Mouse (Mus musculus): ENCODE data around the gene Gm20479. TPM values are rescaled to one million over a fixed set of nuclear protein-coding genes. Genes with fewer than 3 reads are reported as not detected.

Gm20479 gene
- polyA plus RNA-seq, 1 experiment from 2014 or later = not detected

- 63% methylated on average over 9 of the region's 9 CpGs for WGBS
- no peak overlapping the region for H3K4me3 ChIP-seq (ENCODE audit: low read depth, low read length)
- DNase-seq (ENCODE audit: low spot score) (no peak), ATAC-seq (ENCODE audit: insufficient read depth, low FRiP score, low TSS enrichment) (no peak)
- H3K9ac ChIP-seq (ENCODE audit: low read length) = no peak overlapping the region
- H3K9me3 ChIP-seq (ENCODE audit: control insufficient read depth, low read length) = no peaks in the 10 kb centered on the region
- H3K4me2 ChIP-seq (ENCODE audit: low read depth) = no peak overlapping the region
- H3K27me3 ChIP-seq (ENCODE audit: control insufficient read depth, insufficient read depth, low read length) = peaks cover 12% of the 10 kb centered on the region
- H3K27ac ChIP-seq (ENCODE audit: low read depth, low read length) = no peak overlapping the region
- H3K4me1 ChIP-seq (ENCODE audit: control insufficient read depth, insufficient read depth, low read length) = no peaks in the 10 kb centered on the region
- H3K36me3 ChIP-seq (ENCODE audit: control insufficient read depth, insufficient read depth, low read length) = no peaks in the 10 kb centered on the region
Measured at GRCm38 (mm10) chr7:27307551-27307950, 49.7 kb downstream of the Gm20479 start.

GRCm38 (mm10) chr7:27306161-27307160 lies 50.8 kb downstream of the Gm20479 start:
- H3K4me2 ChIP-seq (ENCODE audit: low read depth) = no peak overlapping the region
- no peaks in the 10 kb centered on the region for H3K36me3 ChIP-seq (ENCODE audit: control insufficient read depth, insufficient read depth, low read length)
- no peak overlapping the region for H3K4me3 ChIP-seq (ENCODE audit: low read depth, low read length)
- H3K9me3 ChIP-seq (ENCODE audit: control insufficient read depth, low read length) = no peaks in the 10 kb centered on the region
- WGBS = 77% methylated on average over 24 of the region's 24 CpGs
- peaks cover 12% of the 10 kb centered on the region for H3K27me3 ChIP-seq (ENCODE audit: control insufficient read depth, insufficient read depth, low read length)
- no peak for ATAC-seq (ENCODE audit: insufficient read depth, low FRiP score, low TSS enrichment)
- no peaks in the 10 kb centered on the region for H3K4me1 ChIP-seq (ENCODE audit: control insufficient read depth, insufficient read depth, low read length)
- DNase-seq (ENCODE audit: low spot score) = no peak
- H3K27ac ChIP-seq (ENCODE audit: low read depth, low read length) = no peak overlapping the region
- H3K9ac ChIP-seq (ENCODE audit: low read length) = no peak overlapping the region

- no peaks in the 10 kb centered on the region for H3K4me1 ChIP-seq (ENCODE audit: control insufficient read depth, insufficient read depth, low read length)
- no peak overlapping the region for H3K4me2 ChIP-seq (ENCODE audit: low read depth)
- H3K9me3 ChIP-seq (ENCODE audit: control insufficient read depth, low read length) = no peaks in the 10 kb centered on the region
- no peak overlapping the region for H3K27ac ChIP-seq (ENCODE audit: low read depth, low read length)
- ATAC-seq (ENCODE audit: insufficient read depth, low FRiP score, low TSS enrichment) (no peak), DNase-seq (ENCODE audit: low spot score) (no peak)
- H3K27me3 ChIP-seq (ENCODE audit: control insufficient read depth, insufficient read depth, low read length) = peaks cover 8% of the 10 kb centered on the region
- WGBS = 89% methylated on average over 17 of the region's 17 CpGs
- H3K36me3 ChIP-seq (ENCODE audit: control insufficient read depth, insufficient read depth, low read length) = no peaks in the 10 kb centered on the region
- H3K4me3 ChIP-seq (ENCODE audit: low read depth, low read length) = no peak overlapping the region
- no peak overlapping the region for H3K9ac ChIP-seq (ENCODE audit: low read length)
Measured at GRCm38 (mm10) chr7:27305091-27305730, 52.0 kb downstream of the Gm20479 start.

Other genes starting within 250 kb of the Gm20479 start
- not detected in 2 replicates for gene Cyp2f2, start 237.5 kb downstream of the Gm20479 start, polyA plus RNA-seq (2014; fragmentation: Nextera tagmentation; extraction: Ambion mirVana)
- not detected in 2 replicates for gene Cyp2t4, start 203.7 kb downstream of the Gm20479 start, polyA plus RNA-seq (2014; fragmentation: Nextera tagmentation; extraction: Ambion mirVana)
- gene Egln2, start 190.6 kb downstream of the Gm20479 start, polyA plus RNA-seq (2014; fragmentation: Nextera tagmentation; extraction: Ambion mirVana) = 51.0 and 54.6 TPM in 2 replicates
- gene Rab4b, start 178.5 kb downstream of the Gm20479 start, polyA plus RNA-seq (2014; fragmentation: Nextera tagmentation; extraction: Ambion mirVana) = 67.0 and 72.6 TPM in 2 replicates
- gene Gm21983, start 176.3 kb downstream of the Gm20479 start, polyA plus RNA-seq (2014; fragmentation: Nextera tagmentation; extraction: Ambion mirVana) = not detected in 2 replicates
- gene Mia, start 176.3 kb downstream of the Gm20479 start, polyA plus RNA-seq (2014; fragmentation: Nextera tagmentation; extraction: Ambion mirVana) = 0.60 and 1.3 TPM in 2 replicates
- gene BC024978, start 161.6 kb downstream of the Gm20479 start, polyA plus RNA-seq (2014; fragmentation: Nextera tagmentation; extraction: Ambion mirVana) = 3.8 and 4.4 TPM in 2 replicates
- gene Snrpa, start 161.1 kb downstream of the Gm20479 start, polyA plus RNA-seq (2014; fragmentation: Nextera tagmentation; extraction: Ambion mirVana) = 332 and 363 TPM in 2 replicates
- 6.5 and 8.3 TPM in 2 replicates for gene Itpkc, start 128.8 kb downstream of the Gm20479 start, polyA plus RNA-seq (2014; fragmentation: Nextera tagmentation; extraction: Ambion mirVana)
- 15.8 and 17.1 TPM in 2 replicates for gene Coq8b, start 124.4 kb downstream of the Gm20479 start, polyA plus RNA-seq (2014; fragmentation: Nextera tagmentation; extraction: Ambion mirVana)
- 21.6 and 21.7 TPM in 2 replicates for gene Numbl, start 99.0 kb downstream of the Gm20479 start, polyA plus RNA-seq (2014; fragmentation: Nextera tagmentation; extraction: Ambion mirVana)
- gene Ltbp4, start 19.7 kb downstream of the Gm20479 start, polyA plus RNA-seq (2014; fragmentation: Nextera tagmentation; extraction: Ambion mirVana) = 7.0 and 8.0 TPM in 2 replicates
- 52.8 and 55.2 TPM in 2 replicates for gene Shkbp1, start 1.4 kb downstream of the Gm20479 start, polyA plus RNA-seq (2014; fragmentation: Nextera tagmentation; extraction: Ambion mirVana)
- gene Sptbn4, start 90.3 kb upstream of the Gm20479 start, polyA plus RNA-seq (2014; fragmentation: Nextera tagmentation; extraction: Ambion mirVana) = 0.23 and 0.34 TPM in 2 replicates
- 34.3 and 34.5 TPM in 2 replicates for gene Blvrb, start 90.6 kb upstream of the Gm20479 start, polyA plus RNA-seq (2014; fragmentation: Nextera tagmentation; extraction: Ambion mirVana)
- gene Sertad3, start 116.3 kb upstream of the Gm20479 start, polyA plus RNA-seq (2014; fragmentation: Nextera tagmentation; extraction: Ambion mirVana) = 22.8 and 24.0 TPM in 2 replicates
- gene Sertad1, start 129.5 kb upstream of the Gm20479 start, polyA plus RNA-seq (2014; fragmentation: Nextera tagmentation; extraction: Ambion mirVana) = 17.0 and 18.4 TPM in 2 replicates
- 0.99 and 1.3 TPM in 2 replicates for gene Prx, start 141.9 kb upstream of the Gm20479 start, polyA plus RNA-seq (2014; fragmentation: Nextera tagmentation; extraction: Ambion mirVana)
- 0.30 and 0.50 TPM in 2 replicates for gene Hipk4, start 165.8 kb upstream of the Gm20479 start, polyA plus RNA-seq (2014; fragmentation: Nextera tagmentation; extraction: Ambion mirVana)
- gene Pld3, start 195.8 kb upstream of the Gm20479 start, polyA plus RNA-seq (2014; fragmentation: Nextera tagmentation; extraction: Ambion mirVana) = 72.0 and 73.9 TPM in 2 replicates
- 28.4 and 28.9 TPM in 2 replicates for gene 2310022A10Rik, start 195.8 kb upstream of the Gm20479 start, polyA plus RNA-seq (2014; fragmentation: Nextera tagmentation; extraction: Ambion mirVana)
- gene Akt2, start 234.1 kb upstream of the Gm20479 start, polyA plus RNA-seq (2014; fragmentation: Nextera tagmentation; extraction: Ambion mirVana) = 72.0 and 72.9 TPM in 2 replicates